Mouse (Mus musculus): ENCODE data around the gene Arhgef40.

DNA sequence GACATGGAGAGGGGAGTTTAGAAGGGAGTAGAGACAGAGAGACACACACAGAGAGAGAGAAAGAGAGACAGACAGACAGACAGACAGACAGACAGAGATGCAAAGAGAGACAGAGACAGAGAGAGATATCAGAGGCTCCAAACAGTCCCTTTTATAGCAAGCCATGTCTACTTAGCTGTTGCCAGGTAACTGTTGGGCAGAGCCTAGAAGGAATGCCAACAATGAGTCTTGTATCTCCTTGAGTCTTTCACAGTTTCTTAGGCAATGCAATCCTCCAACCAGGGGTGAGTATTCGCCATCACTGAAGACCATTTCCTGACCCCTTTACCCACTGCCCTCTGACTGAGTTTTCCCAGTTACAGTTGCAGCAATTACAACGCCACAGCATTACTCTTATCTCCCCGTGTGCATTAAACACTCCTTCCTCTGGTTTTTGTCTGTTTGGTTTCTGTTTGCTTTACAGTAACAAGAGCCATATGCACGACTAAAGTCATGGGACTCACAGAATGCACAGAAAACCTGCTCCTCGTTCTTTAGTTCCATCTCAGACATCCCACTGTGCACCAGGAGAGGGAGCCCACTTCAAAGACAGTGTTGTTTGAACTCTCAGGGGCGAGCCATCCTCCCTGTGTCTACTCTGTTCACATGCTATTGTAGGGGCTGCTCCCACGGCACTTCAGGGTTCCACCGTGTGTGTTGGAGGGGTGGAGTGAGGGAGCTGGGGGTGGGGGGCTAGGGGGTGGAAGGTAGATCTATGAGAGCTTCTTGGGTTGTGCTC is 60.6 kb downstream of the Arhgef40 start:
- TF ChIP-seq CTCF (IDR thresholded peaks at IDR 0.05 in 2 of 3, conservative IDR thresholded peaks at IDR 0.05 in 1 of 3; ENCODE audit: control insufficient read depth in 1 of 3, insufficient read depth in 1 of 3, low read depth in 2 of 3, low read length in 3 of 3, poor library complexity in 1 of 3, severe bottlenecking in 1 of 3) (peak; percentile 40 to 70 (median 69)), EP300 (IDR thresholded peaks at IDR 0.05; ENCODE audit: low read depth in 1 of 2, low read length in 2 of 2) (peak; percentile 52 to 54), USF2 (IDR thresholded peaks at IDR 0.05; ENCODE audit: borderline replicate concordance in 1 of 2, insufficient read depth in 1 of 2, low read depth in 1 of 2, low read length in 2 of 2) (no peak), MYB (IDR thresholded peaks at IDR 0.05; ENCODE audit: low read depth, low read length) (0 out of 2 replicates have a peak, but pooled peaks have one; percentile 24), CHD2 (IDR thresholded peaks at IDR 0.05; ENCODE audit: low read length) (no peak), POLR2AphosphoS5 (IDR thresholded peaks at IDR 0.05; ENCODE audit: borderline replicate concordance, low read depth, low read length) (no peak), CHD1 (IDR thresholded peaks at IDR 0.05; ENCODE audit: low read depth, low read length) (no peak), ZNF384 (IDR thresholded peaks at IDR 0.05; ENCODE audit: low read depth, low read length) (no peak), NRF1 (IDR thresholded peaks at IDR 0.05; ENCODE audit: insufficient read depth, low read depth, low read length, poor library complexity, severe bottlenecking) (no peak), MEF2A (IDR thresholded peaks at IDR 0.05; ENCODE audit: extremely low read depth, insufficient replicate concordance, low read depth, low read length, poor library complexity, severe bottlenecking) (no peak), POLR2A (IDR thresholded peaks at IDR 0.05; ENCODE audit: control insufficient read depth in 1 of 2, insufficient read depth in 1 of 2, low read depth in 1 of 2, low read length in 2 of 2, poor library complexity in 1 of 2) (no peak), POLR2AphosphoS2 (IDR thresholded peaks at IDR 0.05; ENCODE audit: low read length) (no peak), SMC3 (IDR thresholded peaks at IDR 0.05; ENCODE audit: low read depth, low read length) (peak; percentile 58)

All from MEL (cell line).